Mouse (Mus musculus): Measurements from ENCODE around the gene Iqsec1. TPM values are rescaled to one million over a fixed set of nuclear protein-coding genes. Genes with fewer than 3 reads are reported as not detected.
"Not testable (repeated sequence)": the region's sequence is repeated elsewhere in the genome, so short reads cannot be mapped to it uniquely, and the experiment has no call there.

Gene Iqsec1
- total RNA-seq, 2 experiments from 2014 or later = 63.8 to 111 TPM

DNA sequence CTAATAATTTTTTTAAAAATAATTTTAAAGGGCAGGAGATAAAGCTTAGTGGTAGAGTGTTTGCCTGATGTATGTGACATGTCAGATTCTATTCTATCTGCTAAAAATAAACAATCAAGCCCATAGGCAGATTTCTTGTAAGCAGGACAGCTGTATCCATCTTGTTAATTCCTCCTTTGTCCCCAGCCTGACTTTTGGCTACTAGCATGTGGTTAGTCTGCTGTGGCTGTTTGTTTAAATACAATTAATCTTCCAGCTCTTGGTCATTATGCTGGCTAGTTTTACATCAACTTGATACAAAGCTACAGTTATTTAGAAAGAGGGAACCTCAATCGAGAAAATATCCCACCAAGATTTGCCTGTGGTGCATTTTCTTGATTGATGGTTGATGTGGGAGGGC is 337.9 kb downstream of the Iqsec1 start:
- TF ChIP-seq CTCF (IDR thresholded peaks at IDR 0.05) = no peak
- Histone ChIP-seq H3K4me3 (no peak overlapping the region), H3K27ac (no peak overlapping the region)
- DNase-seq = no peak
- intact Hi-C loops (cut with DNase I) = no loop called here

DNA sequence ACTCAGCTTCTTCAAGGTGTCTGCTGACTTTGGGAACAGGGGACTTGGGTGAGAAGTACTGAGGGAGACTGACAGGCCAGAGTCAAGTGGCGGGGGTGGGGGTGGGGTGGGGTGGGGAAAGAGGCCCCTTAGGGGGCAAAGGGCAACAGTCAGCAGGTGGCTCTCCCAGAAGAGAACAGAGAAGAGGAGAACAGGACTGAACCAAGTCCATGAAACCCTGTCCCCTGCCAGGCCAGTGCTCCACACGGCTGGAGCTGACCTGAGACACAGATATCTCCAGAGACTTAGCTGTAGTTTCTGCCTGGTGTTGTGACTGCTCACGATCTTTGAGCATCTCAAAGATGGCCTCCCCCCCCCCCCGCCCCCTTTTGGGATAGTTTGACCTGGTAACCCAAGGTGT is 339.2 kb downstream of the Iqsec1 start:
- no peak for DNase-seq
- intact Hi-C loops (cut with DNase I) = no loop called here
- Histone ChIP-seq H3K27ac (no peak overlapping the region), H3K4me3 (no peak overlapping the region)
- no peak for TF ChIP-seq CTCF (IDR thresholded peaks at IDR 0.05)

DNA sequence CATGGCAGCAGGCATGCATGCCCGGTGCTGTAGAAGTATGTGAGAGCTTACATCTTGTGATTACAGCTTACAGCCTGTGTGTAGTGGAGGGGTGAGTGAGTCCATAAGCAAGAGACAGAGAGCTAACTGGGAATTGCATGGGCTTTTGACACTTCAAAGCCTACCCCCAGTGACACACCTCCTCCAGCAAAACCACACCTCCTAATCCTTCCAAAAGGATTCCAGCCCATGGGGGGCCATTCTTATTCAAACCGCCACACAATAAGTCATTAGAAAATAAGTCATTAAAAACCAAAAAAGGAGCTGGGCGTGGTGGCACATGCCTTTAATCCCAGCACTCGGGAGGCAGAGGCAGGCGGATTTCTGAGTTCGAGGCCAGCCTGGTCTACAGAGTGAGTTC is 340.1 kb downstream of the Iqsec1 start:
- no peak for DNase-seq
- H3K4me3 ChIP-seq = no peak overlapping the region
- intact Hi-C loops (cut with DNase I) = no loop called here
- no peak for TF ChIP-seq CTCF (IDR thresholded peaks at IDR 0.05)
- no peak overlapping the region for H3K27ac ChIP-seq

DNA sequence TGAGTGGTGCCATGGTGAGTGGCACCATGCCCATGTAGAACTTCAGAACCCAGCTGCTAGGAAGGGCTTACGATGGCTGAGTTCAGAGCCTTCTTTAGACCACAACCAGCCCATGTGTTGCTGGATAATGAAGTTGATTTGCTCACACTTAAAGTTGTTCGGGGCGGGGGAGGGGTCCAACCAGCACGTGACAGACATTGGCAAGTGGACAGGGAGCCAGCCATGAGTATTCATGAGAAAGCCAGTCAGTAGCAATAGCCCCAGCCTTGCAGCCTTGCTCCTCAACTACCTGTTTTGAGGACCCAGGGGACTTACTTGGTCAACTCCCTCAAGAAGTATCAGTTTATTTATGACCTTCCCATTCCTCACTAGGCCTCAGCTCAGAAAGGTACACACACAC is 343.5 kb downstream of the Iqsec1 start:
- Histone ChIP-seq H3K4me3 (no peak overlapping the region), H3K27ac (no peak overlapping the region)
- intact Hi-C loops (cut with DNase I) = no loop called here
- TF ChIP-seq CTCF (IDR thresholded peaks at IDR 0.05) = no peak
- DNase-seq = no peak

DNA sequence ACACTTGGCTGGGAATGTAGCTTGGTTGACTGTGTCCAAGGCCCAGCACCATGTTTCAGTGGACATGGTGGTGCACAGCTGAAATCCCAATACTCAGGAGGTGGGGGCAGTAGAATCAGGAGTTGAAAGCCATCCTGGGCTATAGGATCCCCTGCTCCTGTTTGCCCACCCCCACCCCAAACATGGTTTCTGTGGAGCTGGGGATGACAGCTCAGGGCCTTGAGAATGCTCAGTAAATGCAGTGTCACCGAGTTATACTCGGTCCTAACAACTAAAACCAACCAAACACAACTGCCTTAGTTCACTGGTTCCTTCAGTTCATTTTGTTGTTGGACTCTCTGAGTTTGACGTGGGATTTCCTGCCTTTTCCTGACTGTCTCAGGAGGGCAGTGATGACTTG is 345.4 kb downstream of the Iqsec1 start:
- H3K27ac ChIP-seq = no peak overlapping the region
- DNase-seq = no peak
- no peak for TF ChIP-seq CTCF (IDR thresholded peaks at IDR 0.05)
- intact Hi-C loops (cut with DNase I) = no loop called here
- no peak overlapping the region for H3K4me3 ChIP-seq

DNA sequence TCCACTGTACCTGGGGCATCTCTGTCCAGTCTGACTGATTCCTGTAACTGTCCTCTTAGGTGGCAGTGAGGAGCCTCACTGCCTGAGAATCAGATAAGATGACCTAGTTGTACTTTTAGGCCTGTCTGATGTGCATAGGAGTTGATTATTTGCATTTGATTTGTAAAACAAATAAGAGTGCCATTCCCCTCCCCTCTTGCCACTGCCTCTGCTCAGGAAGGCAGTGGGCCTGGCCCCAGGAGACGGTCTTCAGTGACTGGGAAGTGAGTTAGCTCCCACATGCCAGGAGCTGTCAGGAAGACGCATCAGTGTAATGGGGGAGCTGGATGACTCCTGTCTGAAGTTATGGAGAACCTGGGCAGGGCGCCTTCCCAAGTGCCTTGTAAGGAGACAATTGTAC is 352.9 kb downstream of the Iqsec1 start:
- H3K27ac ChIP-seq = no peak overlapping the region
- intact Hi-C loops (cut with DNase I) = no loop called here
- no peak overlapping the region for H3K4me3 ChIP-seq
- no peak for TF ChIP-seq CTCF (IDR thresholded peaks at IDR 0.05)
- DNase-seq = no peak

DNA sequence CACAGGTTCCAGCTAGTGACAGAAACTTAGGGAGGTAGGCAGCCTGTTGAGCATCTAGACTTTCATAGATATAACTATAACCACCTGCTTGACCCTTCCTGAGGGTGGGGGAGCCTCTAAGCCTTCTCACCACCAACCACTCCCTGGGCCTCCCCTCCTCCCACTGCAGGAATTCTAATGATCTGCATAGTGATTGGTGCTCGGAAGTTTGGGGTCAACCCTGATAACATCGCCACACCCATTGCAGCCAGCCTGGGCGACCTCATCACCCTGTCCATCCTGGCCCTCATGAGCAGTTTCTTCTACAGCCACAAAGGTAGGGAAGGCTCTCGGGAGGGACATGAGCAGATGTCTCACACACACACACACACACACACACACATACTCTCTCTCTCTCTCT is 353.4 kb downstream of the Iqsec1 start:
- no peak for TF ChIP-seq CTCF (IDR thresholded peaks at IDR 0.05)
- Histone ChIP-seq H3K4me3 (no peak overlapping the region), H3K27ac (no peak overlapping the region)
- DNase-seq = no peak
- intact Hi-C loops (cut with DNase I) = no loop called here

DNA sequence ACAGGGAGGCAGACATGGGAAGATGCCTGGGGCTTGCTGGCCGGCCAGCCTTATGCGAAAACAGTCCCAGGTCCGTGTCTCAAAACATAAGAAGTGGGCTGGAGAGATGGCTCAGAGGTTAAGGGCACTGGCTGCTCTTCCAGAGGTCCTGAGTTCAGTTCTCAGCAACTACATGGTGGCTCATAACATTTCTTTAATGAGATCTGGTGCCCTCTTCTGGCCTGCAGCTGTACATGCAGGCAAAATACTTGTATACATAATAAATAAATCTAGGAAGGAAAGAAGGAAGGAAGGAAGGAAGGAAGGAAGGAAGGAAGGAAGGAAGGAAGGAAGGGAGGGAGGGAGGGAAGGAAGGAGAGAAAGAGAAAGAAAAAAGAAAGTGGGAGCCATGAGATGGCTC is 356.0 kb downstream of the Iqsec1 start:
- DNase-seq; H3K4me3 ChIP-seq; H3K27ac ChIP-seq; intact Hi-C loops (cut with DNase I): not testable (repeated sequence)
- peak; percentile 49 for TF ChIP-seq CTCF (IDR thresholded peaks at IDR 0.05)

DNA sequence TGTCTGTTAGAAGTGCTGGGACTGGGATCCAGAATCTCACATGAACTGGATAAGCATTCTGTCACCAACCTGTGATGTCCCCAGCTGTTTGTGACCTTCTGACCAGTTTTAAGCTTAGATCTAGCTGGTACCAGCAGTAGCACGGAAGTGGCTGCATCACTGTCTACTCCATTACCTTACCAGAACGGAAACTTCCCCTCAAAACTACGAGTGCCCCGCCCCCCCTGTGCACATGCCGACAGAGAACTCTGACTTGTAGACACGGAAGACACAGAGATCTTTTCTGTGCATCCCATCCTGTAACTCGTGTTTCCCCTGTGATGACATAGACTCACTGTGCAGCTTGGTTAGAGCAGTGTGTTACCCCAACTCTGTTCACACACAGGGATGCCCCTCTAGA is 358.1 kb downstream of the Iqsec1 start:
- Histone ChIP-seq H3K4me3 (no peak overlapping the region), H3K27ac (no peak overlapping the region)
- no peak for TF ChIP-seq CTCF (IDR thresholded peaks at IDR 0.05)
- intact Hi-C loops (cut with DNase I) = no loop called here
- DNase-seq = no peak

DNA sequence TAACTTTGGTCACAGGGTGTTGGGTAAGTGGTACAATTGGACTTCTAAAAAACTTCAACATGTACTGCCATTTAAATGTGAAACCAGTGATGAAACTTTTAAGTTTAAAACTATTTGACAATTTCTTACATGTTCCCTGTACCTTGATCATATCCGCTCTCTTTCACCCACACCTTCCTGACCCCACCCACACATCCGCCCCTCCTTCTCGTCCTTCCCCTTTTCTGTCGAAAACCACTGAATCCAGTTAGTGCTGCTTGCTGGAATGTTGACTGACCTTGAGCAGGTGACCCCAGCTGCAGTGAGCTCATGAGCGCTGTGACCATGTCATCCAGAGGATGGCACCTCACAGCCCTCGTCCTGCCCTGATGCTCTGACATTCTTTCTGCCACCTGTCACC is 359.0 kb downstream of the Iqsec1 start:
- intact Hi-C loops (cut with DNase I) = no loop called here
- H3K4me3 ChIP-seq = no peak overlapping the region

DNA sequence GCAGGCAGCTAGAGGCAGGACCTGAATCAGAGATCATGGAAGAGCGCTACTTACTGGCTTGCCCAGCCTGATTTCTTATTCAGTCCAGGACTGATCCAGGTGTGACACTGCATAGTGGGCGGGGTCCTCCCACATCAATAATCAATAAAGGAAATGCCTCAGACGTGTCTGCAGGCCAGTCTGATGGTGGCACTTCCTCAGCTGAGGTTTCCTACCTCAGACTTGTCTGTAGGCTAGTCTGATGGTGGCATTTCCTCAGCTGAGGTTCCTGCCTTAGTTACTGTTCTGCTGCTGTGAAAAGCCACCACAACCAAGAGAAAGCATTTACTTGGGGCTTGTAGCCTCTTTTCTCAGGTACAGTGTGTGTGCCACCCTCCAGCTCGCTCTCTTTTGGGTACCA is 360.9 kb downstream of the Iqsec1 start:
- no peak overlapping the region for H3K4me3 ChIP-seq
- no peak for TF ChIP-seq CTCF (IDR thresholded peaks at IDR 0.05)
- no peak for DNase-seq
- no peak overlapping the region for H3K27ac ChIP-seq
- intact Hi-C loops (cut with DNase I) = no loop called here

More for the DNA sequence above, 359.0 kb downstream of the Iqsec1 start:
- H3K27ac ChIP-seq = no peak overlapping the region
- DNase-seq = no peak
- no peak for TF ChIP-seq CTCF (IDR thresholded peaks at IDR 0.05)

DNA sequence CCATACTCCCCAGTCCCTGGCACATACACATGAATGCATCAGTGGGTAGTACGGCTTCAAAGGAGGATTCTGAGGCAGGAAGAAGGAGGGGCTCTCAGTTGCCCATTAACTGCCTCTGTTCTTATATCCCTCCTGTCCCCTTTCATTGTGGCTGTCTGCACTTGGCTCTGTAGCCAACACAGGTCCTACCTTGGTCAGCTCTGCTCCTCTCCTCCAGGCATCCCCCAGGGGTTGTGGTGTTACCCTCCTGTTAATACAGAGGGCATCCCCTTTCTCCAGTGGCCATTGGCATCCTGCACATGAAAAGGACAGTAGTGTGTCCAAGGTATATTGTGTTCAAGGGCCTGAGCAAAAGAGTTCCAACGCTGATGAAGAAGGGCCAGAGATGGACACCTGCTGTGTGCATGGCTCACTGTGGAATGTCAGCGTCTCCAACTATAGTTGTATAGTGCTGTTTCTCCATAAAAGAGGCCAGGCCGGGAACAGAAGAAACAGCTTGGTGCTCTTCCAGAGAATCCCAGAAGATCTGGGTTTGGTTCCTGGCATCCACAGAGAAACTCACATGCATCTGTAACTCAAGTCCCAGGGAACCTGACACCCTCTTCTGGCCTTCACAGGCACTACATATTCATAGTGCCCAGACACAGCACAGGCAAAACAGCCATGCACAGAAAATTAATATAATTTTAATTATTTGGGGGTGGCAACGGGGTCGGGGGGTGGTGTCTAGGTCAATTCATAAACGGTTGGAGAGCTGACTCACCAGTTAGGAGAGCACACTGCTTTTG is 363.1 kb downstream of the Iqsec1 start:
- Histone ChIP-seq H3K27ac (peak overlapping the region; percentile 92), H3K4me3 (peak overlapping the region; percentile 38)
- TF ChIP-seq CTCF (IDR thresholded peaks at IDR 0.05) = peak; percentile 38; the same call in 1 of the 2 replicates
- intact Hi-C loops (cut with DNase I) = loop anchor here (1.0 kb wide), 1 partner anchor 13 kb away; no protein-coding TSS in a partner anchor
- no peak for DNase-seq

DNA sequence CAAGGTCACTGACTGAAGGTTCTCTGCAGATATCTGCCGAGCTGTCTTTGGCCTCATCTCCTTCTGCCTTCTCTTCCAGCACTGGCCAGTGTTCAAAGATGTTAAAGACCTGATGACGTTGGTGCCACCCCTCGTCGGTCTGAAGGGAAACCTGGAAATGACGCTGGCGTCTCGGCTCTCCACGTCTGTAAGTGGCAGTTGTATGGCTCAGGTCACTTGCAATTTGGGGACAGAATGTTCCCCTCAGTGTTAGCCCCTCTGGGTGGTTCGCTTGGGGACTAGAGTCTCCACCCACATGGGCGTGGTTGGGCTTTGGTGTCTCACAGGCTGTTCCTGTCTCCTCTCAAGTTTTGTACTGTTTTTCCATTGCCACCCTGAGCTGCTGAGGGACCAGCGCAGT is 363.8 kb downstream of the Iqsec1 start:
- intact Hi-C loops (cut with DNase I) = loop anchor here (1.0 kb wide), 1 partner anchor 12 kb away; no protein-coding TSS in a partner anchor
- Histone ChIP-seq H3K4me3 (peak overlapping the region; percentile 38), H3K27ac (peak overlapping the region; percentile 92)
- DNase-seq = peak; percentile 83
- TF ChIP-seq CTCF (IDR thresholded peaks at IDR 0.05) = no peak

DNA sequence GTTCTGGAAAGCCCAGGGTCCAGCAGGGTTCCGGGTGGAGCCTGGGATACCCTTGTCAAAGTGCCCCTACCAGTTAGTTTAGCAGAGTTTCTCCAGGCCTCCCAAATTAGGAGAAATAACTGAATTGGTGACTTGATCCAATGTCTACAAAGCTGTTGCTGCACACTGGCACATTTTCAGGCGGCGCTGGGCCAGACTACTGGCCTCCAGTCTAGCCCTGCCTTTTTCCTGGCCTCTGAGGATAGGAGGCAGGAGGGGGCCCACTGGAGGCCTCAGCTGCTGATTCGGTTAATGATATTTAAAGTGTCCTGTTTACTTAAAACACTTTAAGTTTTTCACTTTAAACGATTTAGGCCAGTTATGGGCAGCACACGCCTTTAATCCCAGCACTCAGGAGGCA is 364.3 kb downstream of the Iqsec1 start:
- Histone ChIP-seq H3K4me3 (peak overlapping the region; percentile 38), H3K27ac (peak overlapping the region; percentile 92)
- peak; percentile 92 for DNase-seq
- intact Hi-C loops (cut with DNase I) = no loop called here
- TF ChIP-seq CTCF (IDR thresholded peaks at IDR 0.05) = no peak

Data from gastrocnemius, adult 2 months (tissue).